In genomic region chr17:73381681-73382080, GRCm38 (mm10) we compare ENCODE assay signal across 23 mouse cellular contexts. TPM values are rescaled to one million over a fixed set of nuclear protein-coding genes. Genes with fewer than 3 reads are reported as not detected.
"Had no signal": no experiment of that assay in that cellular context is flagged by ENCODE, and none has a peak within 500 bp of the region (broad histone marks: within the 10 kb centered on the region; RNA-seq: fewer than 3 reads in every experiment).

No protein-coding gene starts in this region.

- ATAC-seq: intestine, embryonic 15.5 days; liver, postnatal 0 days; lung, postnatal 0 days; midbrain, embryonic 15.5 days had no signal

- DNase-seq: kidney, adult 11 months; kidney, adult 9 months; kidney, postnatal 14 days; kidney, postnatal 4 days; liver, postnatal 0 days; lung, embryonic 14.5 days; right cerebral cortex, adult 18-20 months; right cerebral cortex, postnatal 14 days; right cerebral cortex, postnatal 4 days; thymus, postnatal 36 days had no signal

RNA-seq across cellular contexts. Expression of gene Capn13, which starts 19.0 kb away (rescaled TPM):
- total RNA-seq: layer of hippocampus, postnatal 25 days; left cerebral cortex, adult 2 months; left cerebral cortex, postnatal 10 days; left cerebral cortex, postnatal 36 days; megakaryocyte, adult 5-6 weeks had no signal
- polyA plus RNA-seq: limb, embryonic 12.5 days; limb, embryonic 15.5 days; liver, embryonic 11.5 days; liver, postnatal 0 days; lung, embryonic 14.5 days; lung, postnatal 0 days; macrophage; midbrain, embryonic 15.5 days; neural tube, embryonic 12.5 days had no signal
